Mouse (Mus musculus) liver, postnatal 0 days (tissue): ENCODE measurements around the gene Tll2.

ENCODE experiments used
- CTCF ChIP-seq: sonication (generic); IDR thresholded peaks from 2 replicates; pipeline ENCODE4 v1.5.1; 2016; ENCODE audit warnings: antibody characterized with exemption, low read depth
- EP300 ChIP-seq: IDR thresholded peaks from 2 replicates; pipeline ENCODE4 v1.6.1; 2016; ENCODE audit warnings: antibody characterized with exemption, low read depth, mild to moderate bottlenecking

DNA sequence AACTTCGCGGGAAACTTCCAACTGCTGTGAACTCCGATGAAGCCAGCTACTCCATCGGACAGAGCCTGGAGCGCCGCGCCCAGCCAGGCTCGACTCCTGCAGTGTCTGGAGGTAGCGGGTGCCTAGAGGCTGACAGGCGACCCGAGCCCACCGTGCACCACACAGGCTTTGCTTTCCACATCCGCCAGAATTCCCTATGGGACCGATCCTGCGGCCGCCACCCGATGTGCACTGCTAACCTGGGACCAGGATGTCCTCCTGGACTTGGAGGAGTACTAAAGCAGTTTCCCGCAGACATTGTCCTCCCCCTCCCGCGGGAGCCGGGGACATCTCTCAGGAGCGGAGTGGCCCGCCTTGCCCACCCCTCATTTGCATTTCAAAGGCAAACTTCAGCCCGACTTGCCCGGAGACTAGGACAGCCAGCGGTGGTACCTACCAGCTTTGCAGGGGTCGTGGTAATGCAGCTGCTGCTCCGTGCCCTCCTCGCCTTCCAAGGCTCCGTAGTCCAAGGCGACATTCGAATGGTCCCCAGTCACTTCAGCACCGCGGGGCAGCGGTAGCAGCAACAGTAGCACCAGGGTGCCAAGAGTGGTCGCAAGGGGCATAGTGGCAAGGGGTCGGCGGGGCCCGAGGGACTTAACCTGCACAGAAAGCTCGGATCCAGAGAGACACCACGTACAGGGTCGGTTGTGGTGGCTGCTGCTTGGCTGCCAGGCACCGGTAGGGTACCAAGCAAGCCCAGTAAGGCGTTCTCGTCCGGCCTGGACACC is 409 bp downstream of the Tll2 start:
- TF ChIP-seq CTCF: no peak
- TF ChIP-seq EP300: no peak
